ENCODE assay signal across 35 mouse cellular contexts in genomic region chr12:102516151-102516550, GRCm38 (mm10). TPM values are rescaled to one million over a fixed set of nuclear protein-coding genes. Genes with fewer than 3 reads are reported as not detected.
"Had no signal": no experiment of that assay in that cellular context is flagged by ENCODE, and none has a peak within 500 bp of the region (broad histone marks: within the 10 kb centered on the region; RNA-seq: fewer than 3 reads in every experiment).

No protein-coding gene starts in this region.

- DNase-seq: heart, postnatal 10 days; heart, postnatal 36 days; heart, postnatal 4 days; kidney, adult 11 months; kidney, adult 18-20 months; kidney, adult 2 months; kidney, adult 8-10 months; kidney, adult 9 months; kidney, postnatal 10 days; kidney, postnatal 14 days; kidney, postnatal 25 days; kidney, postnatal 36 days; kidney, postnatal 4 days; layer of hippocampus, adult 9-11 months; layer of hippocampus, postnatal 36 days had no signal

- ATAC-seq: hindbrain, embryonic 16.5 days; hindbrain, postnatal 0 days; inflammation-experienced regulatory T-cells, adult 6 months; intestine, embryonic 15.5 days; intestine, embryonic 16.5 days; intestine, postnatal 0 days had no signal

- H3K9me3 ChIP-seq: heart, embryonic 12.5 days; heart, embryonic 13.5 days; heart, embryonic 15.5 days; hindbrain, embryonic 10.5 days; hindbrain, embryonic 12.5 days; hindbrain, embryonic 13.5 days; hindbrain, embryonic 15.5 days; intestine, embryonic 15.5 days; kidney, embryonic 15.5 days had no signal

- H3K4me1 ChIP-seq: heart, embryonic 12.5 days; heart, embryonic 13.5 days; heart, embryonic 15.5 days; kidney, embryonic 15.5 days had no signal

- H3K9ac ChIP-seq: heart, embryonic 12.5 days; heart, embryonic 13.5 days; heart, embryonic 15.5 days; hindbrain, embryonic 12.5 days; hindbrain, embryonic 13.5 days; hindbrain, embryonic 14.5 days; hindbrain, embryonic 15.5 days; intestine, embryonic 15.5 days; kidney, embryonic 15.5 days had no signal

- H3K27ac ChIP-seq: heart, embryonic 13.5 days; heart, embryonic 15.5 days; hindbrain, embryonic 10.5 days; hindbrain, embryonic 12.5 days; hindbrain, embryonic 13.5 days; hindbrain, embryonic 14.5 days; hindbrain, embryonic 15.5 days; hindbrain, postnatal 0 days; intestine, embryonic 15.5 days; kidney, embryonic 15.5 days; kidney, postnatal 0 days; layer of hippocampus, adult 2 months; left cerebral cortex, adult 2 months had no signal

- H3K36me3 ChIP-seq: heart, embryonic 12.5 days; heart, embryonic 13.5 days; heart, embryonic 15.5 days; hindbrain, embryonic 10.5 days; hindbrain, embryonic 12.5 days; hindbrain, embryonic 13.5 days; hindbrain, embryonic 15.5 days; intestine, embryonic 15.5 days; kidney, embryonic 15.5 days had no signal

- H3K4me3 ChIP-seq: heart, embryonic 12.5 days; heart, embryonic 13.5 days; heart, embryonic 15.5 days; hindbrain, embryonic 10.5 days; hindbrain, embryonic 12.5 days; hindbrain, embryonic 13.5 days; hindbrain, embryonic 15.5 days; intestine, embryonic 15.5 days; kidney, embryonic 15.5 days; layer of hippocampus, adult 2 months; left cerebral cortex, adult 2 months had no signal

- H3K27me3 ChIP-seq: heart, embryonic 12.5 days; heart, embryonic 13.5 days; heart, embryonic 15.5 days; hindbrain, embryonic 12.5 days; hindbrain, embryonic 13.5 days; hindbrain, embryonic 15.5 days; intestine, embryonic 15.5 days; kidney, embryonic 15.5 days had no signal

RNA-seq across cellular contexts. Expression of gene Chga, which starts 38.6 kb away (rescaled TPM):
- total RNA-seq: heart, postnatal 10 days; heart, postnatal 25 days; heart, postnatal 36 days had no signal
- polyA plus RNA-seq: heart, postnatal 0 days had no signal
